Mouse (Mus musculus): ENCODE measurements around the gene Nalcn.

The Nalcn gene

DNA sequence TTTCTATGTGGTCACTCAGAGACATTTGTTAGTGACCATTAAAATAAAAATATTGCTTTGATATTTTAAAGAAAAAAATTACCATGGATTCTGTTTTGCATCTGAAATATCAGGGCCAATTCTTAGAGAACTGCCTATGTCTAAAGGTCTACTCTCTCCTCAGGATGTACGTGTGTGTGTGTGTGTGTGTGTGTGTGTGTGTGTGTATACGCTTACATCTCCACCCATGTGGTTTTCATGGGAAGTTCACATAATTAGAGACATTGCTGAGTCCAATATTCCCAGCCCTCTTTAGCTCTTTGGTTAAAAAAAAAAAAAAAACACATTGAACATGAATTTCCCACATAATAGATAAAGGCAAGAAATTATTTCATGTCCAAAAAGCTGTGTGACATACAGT, 114.0 kb downstream of the Nalcn start:
- no peak for DNase-seq (ENCODE audit: low spot score in 2 of 2)

DNA sequence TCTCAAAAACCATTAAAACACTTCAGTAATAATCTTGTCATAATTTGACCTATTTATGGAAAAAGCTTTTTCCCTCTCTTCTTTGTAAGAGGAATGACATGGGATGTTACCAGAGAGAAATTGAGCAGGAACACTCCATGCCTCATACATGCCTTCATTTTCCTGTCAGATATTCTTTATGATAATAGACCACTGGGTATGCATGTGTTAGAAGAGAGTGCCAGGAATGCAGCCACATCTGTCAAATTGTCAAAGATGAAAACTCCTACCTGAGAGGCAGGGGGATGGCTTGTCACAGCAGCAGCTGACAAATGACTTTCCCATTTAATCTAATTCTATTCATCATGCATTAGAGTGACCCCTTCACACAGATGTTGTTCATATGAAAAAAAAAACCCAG, 131.4 kb downstream of the Nalcn start:
- no peak for DNase-seq (ENCODE audit: low spot score in 2 of 2)

DNA sequence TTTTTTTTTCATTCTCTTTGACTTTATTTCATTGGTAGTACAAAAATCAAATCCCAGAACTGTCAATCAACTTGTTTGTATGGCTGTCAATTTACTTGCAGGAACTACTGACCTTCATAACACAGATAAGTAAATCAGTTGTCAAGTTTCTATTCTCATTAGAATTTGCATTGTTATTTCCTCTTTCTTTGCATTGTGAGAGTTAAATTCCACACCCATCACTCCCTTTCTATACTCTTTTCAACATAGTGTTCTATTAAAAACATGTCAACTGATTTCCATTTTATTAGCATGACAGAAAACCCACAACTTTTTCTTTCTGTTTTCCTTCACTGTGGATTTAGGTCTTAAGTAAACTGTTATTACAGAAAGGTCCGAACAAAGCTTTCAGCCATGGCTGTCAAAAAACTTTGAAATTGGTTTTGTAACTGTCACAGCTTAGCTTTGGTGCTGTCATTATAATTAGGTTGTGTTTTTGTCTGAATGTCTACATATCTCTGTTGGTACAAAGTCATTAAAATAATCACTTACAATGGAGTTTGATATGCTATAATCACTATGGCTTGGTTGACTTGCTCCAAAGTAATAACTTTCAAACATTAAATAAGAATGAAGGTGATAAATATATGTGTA, 138.3 kb downstream of the Nalcn start:
- DNase-seq (ENCODE audit: low spot score in 2 of 2): no peak

DNA sequence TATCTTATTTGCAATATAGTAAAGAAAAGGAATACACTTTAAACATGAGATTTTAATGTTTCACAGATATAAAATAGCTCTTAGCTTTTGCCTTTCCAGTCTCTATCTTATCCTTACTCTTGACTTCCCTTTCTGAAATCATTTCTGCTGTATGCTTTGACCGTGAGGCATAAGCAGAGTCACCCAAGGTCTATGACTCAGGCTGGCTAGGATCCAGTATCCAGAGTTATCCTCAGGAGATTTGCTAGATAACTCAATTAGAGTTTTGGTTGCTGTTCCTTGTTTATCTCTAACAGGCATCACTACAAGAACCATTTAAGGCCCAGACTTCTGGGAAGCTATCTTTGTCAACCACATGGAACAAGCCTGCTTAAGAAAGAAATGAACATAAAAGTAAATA, 164.9 kb downstream of the Nalcn start:
- DNase-seq (ENCODE audit: low spot score in 2 of 2): no peak

DNA sequence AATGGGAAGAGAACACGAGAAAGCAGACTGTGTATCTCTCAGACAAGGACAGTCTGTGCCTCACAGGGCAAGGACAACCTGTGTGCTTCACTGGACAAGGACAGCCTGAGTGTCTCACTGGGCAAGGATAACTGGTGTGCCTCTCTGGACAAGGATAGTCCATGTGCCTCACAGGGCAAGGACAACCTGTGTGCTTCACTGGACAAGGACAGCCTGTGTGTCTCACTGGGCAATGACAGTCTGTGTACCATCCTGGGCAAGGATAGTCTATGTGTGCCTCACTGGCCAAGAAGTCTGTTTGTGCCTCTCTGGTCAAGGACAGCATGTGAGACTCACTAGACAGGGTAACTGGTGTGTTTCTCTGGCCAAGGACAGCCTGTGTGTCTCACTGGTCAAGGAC, 180.9 kb downstream of the Nalcn start:
- DNase-seq (ENCODE audit: low spot score in 2 of 2): no peak

DNA sequence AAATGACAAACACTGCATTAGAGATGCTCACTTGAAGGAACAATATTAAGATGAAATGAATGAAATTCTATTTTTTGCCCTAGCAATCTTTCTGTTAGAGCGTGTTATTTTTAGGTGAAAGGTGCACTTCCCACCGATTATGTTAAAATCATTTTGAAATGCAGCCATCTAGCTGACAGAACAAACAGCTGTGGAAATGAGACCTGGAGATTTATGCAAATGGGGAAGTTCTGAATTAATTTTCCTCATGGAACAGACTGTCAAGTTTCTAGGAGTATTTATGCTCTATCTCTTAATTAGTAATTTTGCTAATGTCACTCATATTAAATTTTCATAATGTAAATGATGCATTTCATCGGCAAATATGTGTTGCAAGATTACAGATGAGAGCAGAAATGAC, 191.4 kb downstream of the Nalcn start:
- DNase-seq (ENCODE audit: low spot score in 2 of 2): no peak

DNA sequence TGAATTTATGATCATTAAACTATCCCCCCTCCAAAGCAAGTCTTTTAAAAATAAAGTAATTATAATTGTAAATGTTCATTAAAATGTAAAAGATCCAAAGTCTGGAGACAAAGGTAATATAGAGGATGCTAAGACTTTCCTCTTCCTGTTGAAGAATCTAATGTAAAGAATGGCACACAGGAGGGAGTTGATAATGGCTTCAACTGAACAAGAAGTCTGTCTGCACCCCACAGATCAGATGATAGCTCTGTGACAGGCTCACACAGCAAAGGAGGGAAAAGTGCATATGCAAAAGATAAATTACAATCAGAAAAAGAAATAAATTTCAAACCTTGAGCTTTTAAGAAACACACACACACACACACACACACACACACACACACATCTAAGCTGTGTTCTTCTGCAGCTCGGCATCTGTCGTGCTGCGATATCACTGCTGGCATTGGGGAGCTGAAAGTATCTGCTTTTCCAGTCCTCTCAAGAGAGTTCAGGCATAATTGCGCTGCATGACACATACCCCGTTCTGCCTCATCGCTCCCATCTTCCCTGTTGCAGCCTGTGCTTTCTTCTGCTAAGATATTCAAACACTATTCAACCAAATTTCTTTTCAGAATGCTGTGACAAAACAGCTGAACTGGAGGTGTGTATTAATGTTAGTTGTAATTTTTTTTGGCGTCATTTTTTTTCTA, 250.6 kb downstream of the Nalcn start:
- DNase-seq (ENCODE audit: low spot score in 2 of 2): no peak

DNA sequence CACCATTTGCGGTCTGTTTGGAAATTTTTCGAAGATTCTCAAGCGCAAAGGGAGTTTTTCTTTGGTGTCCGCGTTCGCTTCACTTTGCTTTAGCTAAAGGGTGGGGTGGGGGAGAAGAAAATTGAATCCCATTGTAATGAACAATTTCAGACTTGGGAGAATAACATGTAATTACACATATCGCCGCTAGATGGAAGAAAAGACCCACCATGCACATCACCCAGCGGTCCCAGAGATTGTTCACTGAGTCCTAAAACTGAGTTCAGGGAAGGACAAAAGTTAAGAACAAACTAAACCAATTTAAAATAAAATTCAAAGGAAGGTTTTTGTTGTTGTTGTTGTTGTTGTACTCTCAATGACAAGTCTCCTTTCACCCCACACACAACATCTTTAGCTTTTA, 255.4 kb downstream of the Nalcn start:
- DNase-seq (ENCODE audit: low spot score in 2 of 2): no peak

DNA sequence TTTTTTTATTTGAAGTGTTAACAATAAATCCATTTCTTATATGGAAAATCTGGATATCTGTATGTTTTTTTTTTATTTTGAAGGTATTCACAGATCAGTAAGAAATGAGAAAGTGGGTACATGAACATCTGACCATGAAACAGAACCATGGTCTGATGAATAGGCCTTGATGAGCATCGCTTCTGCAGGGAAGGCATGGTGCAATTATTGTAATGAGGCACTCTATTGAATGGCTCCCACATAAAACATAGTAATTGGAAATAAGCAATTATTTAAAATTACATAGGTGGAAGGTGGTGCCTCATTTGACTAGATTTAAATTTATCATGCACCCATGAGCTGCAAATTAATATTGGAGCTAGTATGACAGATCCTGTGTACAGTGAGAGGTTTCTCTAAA, 267.3 kb downstream of the Nalcn start:
- DNase-seq (ENCODE audit: low spot score in 2 of 2): no peak

DNA sequence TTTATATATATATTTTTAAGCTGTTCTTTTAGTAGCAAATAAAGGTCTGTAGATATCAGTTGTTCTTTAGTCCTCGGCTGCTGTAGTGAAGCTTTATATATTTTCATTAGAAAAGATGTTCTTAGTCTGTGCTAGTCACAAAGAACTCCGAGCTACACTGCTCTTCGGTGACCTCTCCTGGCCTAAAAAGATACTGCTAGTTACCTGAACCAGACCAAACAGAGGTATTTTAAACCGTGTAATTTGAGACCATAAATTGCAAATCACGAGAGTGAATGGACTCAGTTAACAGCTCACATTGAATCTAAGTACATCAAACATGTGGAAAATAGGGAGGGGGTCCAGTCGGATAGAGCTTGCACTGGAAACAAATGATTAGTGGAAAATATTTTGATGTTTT, 274.0 kb downstream of the Nalcn start:
- no peak for DNase-seq (ENCODE audit: low spot score in 2 of 2)

DNA sequence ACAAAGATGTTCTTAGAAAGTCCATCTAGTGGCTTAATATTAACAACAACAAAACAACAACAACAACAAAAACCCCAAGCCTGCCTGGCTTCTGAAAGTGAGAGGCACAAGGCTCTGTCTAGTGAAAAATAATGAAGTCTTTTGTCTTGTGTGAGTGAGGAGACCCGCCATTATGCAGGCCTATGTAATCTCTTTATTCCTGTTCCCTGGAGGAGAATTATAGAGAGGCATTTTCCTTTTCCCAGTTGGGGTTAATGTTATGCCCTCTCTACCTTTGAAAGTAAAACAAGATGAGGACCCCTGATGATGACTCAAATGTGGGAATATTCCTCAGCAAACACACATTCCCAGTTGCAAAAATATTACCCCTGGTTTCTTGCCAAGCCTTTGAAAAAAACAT, 295.1 kb downstream of the Nalcn start:
- DNase-seq (ENCODE audit: low spot score in 2 of 2): no peak

DNA sequence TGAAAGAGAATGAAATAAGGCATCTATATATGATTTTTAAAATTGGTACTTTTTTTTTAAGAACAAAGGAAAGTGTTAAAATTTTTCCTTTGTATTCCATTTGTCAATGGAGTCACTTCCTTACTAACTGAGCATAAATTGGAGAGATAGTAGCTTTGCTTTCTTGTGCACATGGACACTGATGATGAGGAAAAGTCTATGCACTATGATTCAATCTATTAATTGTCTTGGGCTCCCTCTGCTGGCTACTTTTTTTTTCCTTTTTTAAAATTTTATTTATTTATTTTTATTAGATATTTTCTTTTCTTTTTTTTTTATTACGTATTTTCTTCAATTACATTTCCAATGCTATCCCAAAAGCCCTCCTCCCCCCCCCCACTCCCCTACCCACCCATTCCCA, 312.6 kb downstream of the Nalcn start:
- DNase-seq (ENCODE audit: low spot score in 2 of 2): no peak

DNA sequence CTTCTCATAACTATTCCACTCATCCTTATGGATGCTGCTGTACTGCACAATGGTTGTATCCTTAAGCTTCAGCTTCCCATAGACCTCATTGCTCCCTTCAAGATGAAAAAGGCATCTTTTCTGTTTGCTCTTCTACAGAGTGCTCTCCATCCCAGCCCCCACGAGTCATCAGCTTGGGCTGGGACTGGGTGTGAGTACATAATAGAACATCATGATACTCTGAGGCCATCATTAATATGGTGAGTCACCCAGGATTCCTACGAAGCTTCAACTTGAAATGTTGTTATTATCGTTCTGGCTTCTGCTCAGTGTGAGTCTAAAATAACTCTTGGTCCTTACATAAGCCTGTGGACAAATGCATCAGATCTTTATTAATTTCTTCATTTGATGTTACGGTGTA, 314.6 kb downstream of the Nalcn start:
- DNase-seq (ENCODE audit: low spot score in 2 of 2): no peak

DNA sequence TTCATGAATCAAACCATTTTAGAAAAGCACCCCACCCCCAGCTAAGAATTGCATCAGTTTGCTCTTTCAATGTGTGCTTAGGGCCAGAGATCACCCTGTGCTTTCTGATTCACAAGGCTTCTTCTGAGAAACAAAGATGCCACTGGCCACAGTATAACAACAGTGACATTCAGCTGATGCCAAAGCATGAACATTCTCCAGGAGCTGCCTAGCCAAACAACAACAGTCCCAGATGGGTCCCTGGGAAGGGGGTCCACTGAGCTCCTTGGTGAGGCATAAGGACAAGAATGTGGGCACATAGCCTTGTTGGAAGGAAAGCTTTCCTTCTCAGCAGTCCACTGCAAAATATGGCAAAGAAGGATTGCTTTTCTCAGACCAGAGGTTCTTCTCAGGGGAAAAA, 330.9 kb downstream of the Nalcn start:
- no peak for DNase-seq (ENCODE audit: low spot score in 2 of 2)

DNA sequence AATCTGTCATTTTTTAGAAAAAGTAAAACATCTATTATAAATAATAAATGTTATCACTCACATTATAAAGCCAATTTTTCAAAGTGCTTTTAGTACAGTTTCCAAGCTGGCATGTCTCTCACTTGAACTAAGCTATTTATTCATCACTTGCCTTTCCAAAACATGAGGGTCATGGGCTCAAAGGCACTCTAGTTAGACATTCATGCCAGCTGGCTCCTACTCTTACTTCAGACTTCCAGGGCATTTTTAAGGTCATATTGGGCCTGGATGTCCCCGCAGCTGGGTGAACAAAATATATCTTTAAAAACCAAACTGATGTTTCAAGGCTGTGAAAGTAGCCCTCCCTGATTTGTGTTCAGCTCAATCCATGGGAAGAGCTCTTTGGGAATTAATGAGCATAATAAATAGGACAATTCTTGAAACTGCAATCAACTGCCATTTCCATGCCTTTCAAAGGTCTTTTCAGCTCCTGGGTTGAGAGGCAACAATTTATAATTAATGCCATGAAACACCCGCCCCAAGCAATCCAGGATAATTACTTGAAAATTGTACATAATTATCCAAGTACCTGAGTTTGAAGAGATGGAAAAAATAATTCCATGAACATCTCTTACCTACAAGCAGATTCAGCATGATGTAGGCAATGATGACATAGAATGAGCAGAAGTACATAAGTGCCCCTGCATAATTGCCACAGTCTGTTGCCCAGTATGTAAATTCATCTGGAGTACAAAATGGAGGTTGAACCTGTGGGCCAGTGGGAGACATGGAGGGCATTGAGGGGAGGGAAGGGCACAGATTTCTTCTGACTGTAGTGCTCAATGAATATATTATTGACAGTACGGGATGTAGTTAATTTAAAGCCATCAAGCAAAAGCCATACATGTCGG, 335.6 kb downstream of the Nalcn start:
- DNase-seq (ENCODE audit: low spot score in 2 of 2): no peak

DNA sequence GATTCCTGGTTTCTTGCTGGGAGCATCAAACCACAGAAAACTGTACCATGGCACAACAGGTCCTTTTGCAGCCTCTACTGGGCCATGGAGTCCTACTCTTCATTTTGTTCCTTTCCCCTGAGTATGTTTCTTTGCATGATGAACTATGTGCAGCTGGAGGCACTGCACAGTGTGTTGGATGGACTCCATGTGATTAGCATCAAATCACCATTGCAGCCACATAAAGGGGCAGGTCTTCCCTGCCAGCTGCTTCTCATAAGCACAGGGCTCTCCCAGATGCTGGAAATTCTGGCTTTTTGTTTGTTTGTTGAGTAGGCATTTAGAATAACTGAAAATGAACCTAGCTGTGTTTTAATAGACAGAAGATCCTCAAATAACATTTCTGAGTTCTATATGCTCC, 344.8 kb downstream of the Nalcn start:
- no peak for DNase-seq (ENCODE audit: low spot score in 2 of 2)

DNA sequence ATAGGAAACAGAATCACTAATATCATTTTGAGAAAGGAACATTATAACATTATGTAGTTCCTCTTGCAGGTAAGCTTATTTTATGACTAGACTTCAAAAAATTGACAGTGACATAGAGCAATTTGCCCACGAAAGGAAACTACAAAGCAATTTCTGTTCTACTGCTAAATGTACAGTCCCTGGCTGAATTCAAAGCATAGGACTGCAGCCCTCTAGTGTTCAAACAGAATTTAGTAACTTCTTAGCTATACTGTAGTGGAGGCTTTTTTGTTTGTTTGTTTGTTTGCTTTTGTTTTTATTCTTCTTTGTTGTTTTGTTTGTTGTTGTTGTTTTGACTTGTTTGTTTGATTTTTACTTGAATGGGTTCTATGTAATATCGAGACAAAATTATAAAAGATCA, 354.8 kb downstream of the Nalcn start:
- DNase-seq (ENCODE audit: low spot score in 2 of 2): no peak

DNA sequence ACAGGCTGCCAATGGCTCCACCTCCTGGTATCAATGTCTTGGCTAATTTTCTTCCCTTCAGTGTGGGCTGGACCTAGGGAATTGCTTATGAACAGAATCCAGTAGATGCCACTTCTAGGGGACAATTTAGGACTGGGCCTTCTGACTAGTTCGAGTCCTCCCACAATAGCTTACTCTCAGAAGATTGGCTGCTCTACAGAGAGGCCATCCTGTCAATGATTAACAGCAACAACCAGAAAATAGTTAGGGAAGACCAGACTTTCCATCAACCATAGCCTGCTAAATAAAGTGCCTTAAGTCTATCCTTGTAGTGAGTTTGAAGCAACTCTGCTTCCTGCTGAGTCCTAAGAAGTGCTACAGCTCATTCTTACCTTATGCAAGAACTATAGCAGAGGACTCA, 386.2 kb downstream of the Nalcn start:
- DNase-seq (ENCODE audit: low spot score in 2 of 2): no peak

DNA sequence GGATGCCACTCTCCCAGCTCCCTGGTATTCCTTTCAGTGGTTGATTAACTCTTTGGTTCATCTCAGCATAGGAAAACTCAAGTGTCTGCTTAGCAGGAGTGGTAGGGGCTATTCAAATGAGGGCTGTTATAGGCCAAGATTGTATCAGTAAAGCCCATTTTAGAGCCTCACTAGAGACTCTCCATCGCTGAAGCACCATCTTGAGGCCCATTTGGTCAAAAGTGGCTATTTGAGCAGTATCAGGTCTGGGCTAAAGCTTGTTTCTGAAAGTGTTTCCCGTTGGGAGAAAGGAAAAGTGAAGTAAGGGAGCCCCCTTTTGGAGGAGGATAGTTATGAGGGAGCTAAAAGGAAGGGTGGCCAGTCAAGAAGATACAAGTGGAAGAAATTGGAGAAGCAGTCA, 387.0 kb downstream of the Nalcn start:
- no peak for DNase-seq (ENCODE audit: low spot score in 2 of 2)

DNA sequence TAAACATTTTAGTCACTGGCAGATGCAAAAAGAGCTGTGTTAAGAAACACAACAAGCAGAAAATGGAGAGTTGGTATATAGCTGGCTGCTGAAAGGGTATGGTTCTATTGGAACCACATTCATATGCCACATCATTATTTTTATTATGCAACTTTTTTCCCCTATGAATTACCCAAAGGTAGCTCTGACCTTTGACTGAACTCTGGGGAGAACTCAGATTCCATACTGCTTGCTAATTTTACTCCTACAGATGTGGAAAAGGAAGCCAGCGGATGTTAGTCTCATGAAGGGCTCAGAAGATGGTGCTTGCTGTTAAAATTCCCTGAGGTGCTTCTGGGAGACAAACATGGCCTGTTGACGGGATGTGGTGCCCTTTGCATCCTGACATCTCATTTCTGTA, 389.9 kb downstream of the Nalcn start:
- DNase-seq (ENCODE audit: low spot score in 2 of 2): no peak

DNA sequence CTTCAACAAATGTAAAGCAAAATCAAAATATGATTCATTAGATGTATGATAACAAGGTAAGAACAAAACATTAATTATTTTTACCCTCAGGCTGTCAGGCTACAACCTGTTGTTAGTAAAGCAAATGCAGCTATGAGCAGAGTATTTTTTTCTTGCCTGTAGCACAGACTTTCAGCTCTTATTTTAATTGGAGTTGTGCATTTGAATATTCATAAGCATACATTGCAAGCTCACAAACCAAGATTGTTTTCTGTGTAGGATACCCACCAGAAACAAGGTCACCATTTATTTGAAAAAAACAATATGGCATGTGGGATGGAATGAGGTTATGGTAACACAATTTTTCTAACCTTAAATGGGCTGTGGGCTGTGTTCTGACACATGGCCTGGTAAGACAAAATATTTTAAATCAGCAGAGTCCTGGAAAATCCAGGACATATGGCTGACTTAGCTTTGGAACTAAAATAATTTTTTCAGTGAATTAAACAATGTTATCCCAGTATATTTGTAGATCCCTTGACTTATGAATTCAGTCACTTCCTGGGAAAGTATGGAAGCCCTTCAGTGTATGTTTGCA, 394.2 kb downstream of the Nalcn start:
- DNase-seq (ENCODE audit: low spot score in 2 of 2): no peak
